8 mouse cellular contexts compared by ENCODE assay signal in the genomic region with DNA sequence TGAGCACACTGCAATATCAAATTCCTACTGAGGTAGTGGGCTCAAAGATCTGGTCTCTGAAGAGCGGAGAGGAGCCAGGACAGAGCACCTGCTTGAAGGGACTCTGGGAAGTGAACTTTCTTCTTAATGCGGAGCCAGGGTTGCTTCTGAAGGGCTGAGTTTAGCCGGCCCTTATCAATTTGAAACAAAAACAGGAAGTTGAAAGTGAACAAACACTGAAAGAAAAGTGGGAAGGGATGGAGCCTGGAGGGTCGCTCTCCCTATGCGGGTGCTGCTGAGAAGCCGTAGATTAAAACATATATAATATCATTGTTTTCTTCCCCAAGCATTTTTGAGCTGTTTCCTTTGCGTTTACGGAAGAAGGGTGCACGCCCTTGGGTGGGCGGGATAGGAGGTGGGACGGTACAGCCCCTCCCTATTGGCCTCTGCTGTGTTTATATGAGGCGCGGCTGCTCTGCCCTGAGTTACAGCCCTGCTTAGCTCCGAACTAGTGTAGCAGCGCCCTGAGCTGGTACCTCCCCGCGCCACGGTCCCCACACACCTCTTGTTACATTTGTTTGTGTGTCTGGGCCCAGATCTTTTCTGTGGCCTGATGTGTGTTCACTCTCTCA. TPM values are rescaled to one million over a fixed set of nuclear protein-coding genes. Genes with fewer than 3 reads are reported as not detected.
DNase-seq lines count a peak whose midpoint lies in the region; ATAC-seq and TF ChIP-seq lines count a peak whose summit lies in the region.

Fmo5 (plus strand) TSS at position 414 of the 611 bp plus-strand sequence.

- DNase-seq in CD4-positive helper T cell, adult 2 months (ENCODE audit: low read depth, low spot score), result peak; percentile 81
- peak; percentile 23 to 44 for DNase-seq in adrenal gland, postnatal 4 days (ENCODE audit: low spot score in 2 of 2)
- no peak for DNase-seq in forebrain, postnatal 0 days
- DNase-seq in liver, result peak; percentile 82
- no peak for DNase-seq in midbrain, postnatal 0 days (ENCODE audit: low spot score)
- DNase-seq in right cerebral cortex, postnatal 36 days (ENCODE audit: low spot score in 2 of 2), result no peak

- no peak within 1 kb of the TSS for H3K9ac ChIP-seq in forebrain, postnatal 0 days
- peak within 1 kb of the TSS; percentile 20; the same call in 1 of the 2 replicates for H3K9ac ChIP-seq in hindbrain, embryonic 13.5 days
- H3K9ac ChIP-seq in midbrain, postnatal 0 days (replicated peaks; ENCODE audit: low read length, poor library complexity, severe bottlenecking), result no peak within 1 kb of the TSS
- H3K9ac ChIP-seq in stomach, embryonic 16.5 days (ENCODE audit: low read length), result peak within 1 kb of the TSS; percentile 59

- H3K4me3 ChIP-seq in forebrain, postnatal 0 days (ENCODE audit: low read depth, low read length), result peak within 1 kb of the TSS; percentile 26
- peak within 1 kb of the TSS; percentile 27 for H3K4me3 ChIP-seq in hindbrain, embryonic 13.5 days
- H3K4me3 ChIP-seq in midbrain, postnatal 0 days (ENCODE audit: low read depth, low read length), result peak within 1 kb of the TSS; percentile 22
- H3K4me3 ChIP-seq in stomach, embryonic 16.5 days (replicated peaks; ENCODE audit: low read length), result peak within 1 kb of the TSS; percentile 49

- no peak for ATAC-seq in forebrain, postnatal 0 days
- ATAC-seq in hindbrain, embryonic 13.5 days (ENCODE audit: low FRiP score), result no peak
- ATAC-seq in midbrain, postnatal 0 days (ENCODE audit: low FRiP score), result no peak
- peak; percentile 96 for ATAC-seq in stomach, embryonic 16.5 days (ENCODE audit: insufficient read depth, low FRiP score)

- no peaks in the 10 kb centered on the region for H3K9me3 ChIP-seq in forebrain, postnatal 0 days (ENCODE audit: low read length)
- H3K9me3 ChIP-seq in hindbrain, embryonic 13.5 days, result no peaks in the 10 kb centered on the region
- H3K9me3 ChIP-seq in midbrain, postnatal 0 days (ENCODE audit: low read length), result no peaks in the 10 kb centered on the region
- H3K9me3 ChIP-seq in stomach, embryonic 16.5 days (replicated peaks; ENCODE audit: control insufficient read depth, low read length), result no peaks in the 10 kb centered on the region

- H3K4me1 ChIP-seq in forebrain, postnatal 0 days (ENCODE audit: insufficient read depth), result no peaks in the 10 kb centered on the region
- 0 out of 2 replicates have a peak, but pooled peaks cover 3% of the 10 kb centered on the region for H3K4me1 ChIP-seq in hindbrain, embryonic 13.5 days (replicated peaks)
- no peaks in the 10 kb centered on the region for H3K4me1 ChIP-seq in midbrain, postnatal 0 days (ENCODE audit: insufficient read depth, low read length)
- no peaks in the 10 kb centered on the region; the same call in 1 of the 2 replicates for H3K4me1 ChIP-seq in stomach, embryonic 16.5 days (ENCODE audit: control insufficient read depth, insufficient read depth, low read length)

- no peak for TF ChIP-seq CTCF in forebrain, postnatal 0 days (IDR thresholded peaks at IDR 0.05; ENCODE audit: low read depth)
- TF ChIP-seq CTCF in midbrain, postnatal 0 days (IDR thresholded peaks at IDR 0.05), result no peak

- H3K27me3 ChIP-seq in forebrain, postnatal 0 days (ENCODE audit: insufficient read depth, low read length), result no peaks in the 10 kb centered on the region
- 0 out of 2 replicates have a peak, but pooled peaks cover 4% of the 10 kb centered on the region for H3K27me3 ChIP-seq in hindbrain, embryonic 13.5 days
- no peaks in the 10 kb centered on the region for H3K27me3 ChIP-seq in midbrain, postnatal 0 days (ENCODE audit: insufficient read depth, low read length)
- no peaks in the 10 kb centered on the region for H3K27me3 ChIP-seq in stomach, embryonic 16.5 days (ENCODE audit: control insufficient read depth, insufficient read depth, low read length)

- WGBS in forebrain, postnatal 0 days, result 7% methylated on average over 18 of the region's 18 CpGs
- 7% methylated on average over 18 of the region's 18 CpGs for WGBS in hindbrain, embryonic 13.5 days
- 10% methylated on average over 18 of the region's 18 CpGs for WGBS in midbrain, postnatal 0 days
- 2% methylated on average over 18 of the region's 18 CpGs for WGBS in stomach, embryonic 16.5 days

- H3K4me2 ChIP-seq in forebrain, postnatal 0 days (ENCODE audit: low read depth), result peak within 1 kb of the TSS; percentile 44
- peak within 1 kb of the TSS; percentile 47 for H3K4me2 ChIP-seq in hindbrain, embryonic 13.5 days
- peak within 1 kb of the TSS; percentile 32 for H3K4me2 ChIP-seq in midbrain, postnatal 0 days (ENCODE audit: low read depth, low read length, poor library complexity, severe bottlenecking)
- H3K4me2 ChIP-seq in stomach, embryonic 16.5 days (ENCODE audit: low read depth, low read length), result peak within 1 kb of the TSS; percentile 69

- no peaks in the 10 kb centered on the region for H3K36me3 ChIP-seq in forebrain, postnatal 0 days (ENCODE audit: insufficient read depth)
- no peaks in the 10 kb centered on the region for H3K36me3 ChIP-seq in hindbrain, embryonic 13.5 days
- no peaks in the 10 kb centered on the region for H3K36me3 ChIP-seq in midbrain, postnatal 0 days (ENCODE audit: insufficient read depth, low read length)
- no peaks in the 10 kb centered on the region for H3K36me3 ChIP-seq in stomach, embryonic 16.5 days (ENCODE audit: control insufficient read depth, insufficient read depth, low read length)

- H3K27ac ChIP-seq in forebrain, postnatal 0 days (ENCODE audit: low read depth, low read length), result no peak within 1 kb of the TSS
- H3K27ac ChIP-seq in hindbrain, embryonic 13.5 days, result no peak within 1 kb of the TSS
- H3K27ac ChIP-seq in midbrain, postnatal 0 days (ENCODE audit: low read depth, low read length), result no peak within 1 kb of the TSS
- H3K27ac ChIP-seq in stomach, embryonic 16.5 days (ENCODE audit: low read length), result peak within 1 kb of the TSS; percentile 43

RNA-seq across cellular contexts. Expression of gene Fmo5, which starts in this region (rescaled TPM):
- total RNA-seq in adrenal gland, postnatal 4 days (2021), result 10 to 100 TPM in 1 of 2 experiments, 1 to 10 TPM in 1; 7.1 to 14.2 TPM
- total RNA-seq in forebrain, postnatal 0 days (2014; rRNA removed), result 0.54 and 0.76 TPM in 2 replicates
- polyA plus RNA-seq in forebrain, postnatal 0 days (2015; fragmentation: Nextera tagmentation; extraction: Ambion mirVana), result 0.97 and 1.2 TPM in 2 replicates
- polyA plus RNA-seq in hindbrain, embryonic 13.5 days (2015; fragmentation: Nextera tagmentation; extraction: Ambion mirVana), result 0.57 and 0.69 TPM in 2 replicates
- total RNA-seq in midbrain, postnatal 0 days (2014; rRNA removed), result 0.38 and 0.71 TPM in 2 replicates
- polyA plus RNA-seq in midbrain, postnatal 0 days (2015; fragmentation: Nextera tagmentation; extraction: Ambion mirVana), result 0.60 and 0.75 TPM in 2 replicates
- 9.8 and 10.4 TPM in 2 replicates for polyA plus RNA-seq in stomach, embryonic 16.5 days (2015; fragmentation: Nextera tagmentation; extraction: Ambion mirVana)

Comparison
In these comparisons a context has a peak if more than half of its experiments do, and no peak if none do; other contexts are left out.
1. DNase-seq: peak in CD4-positive helper T cell, adult 2 months (single experiment), adrenal gland, postnatal 4 days (2 of 2) and liver (single experiment); none in forebrain, postnatal 0 days (single experiment), midbrain, postnatal 0 days (single experiment) and right cerebral cortex, postnatal 36 days (0 of 2).
2. H3K9ac ChIP-seq: peak in hindbrain, embryonic 13.5 days (single experiment) and stomach, embryonic 16.5 days (single experiment); none in forebrain, postnatal 0 days (single experiment) and midbrain, postnatal 0 days (single experiment).
3. Peak in every context shown above with its lines, with median percentiles within 50 percentile points of each other: H3K4me2 ChIP-seq and H3K4me3 ChIP-seq.